Mouse (Mus musculus) CH12.LX (cell line): ENCODE measurements around the gene Asic4.

Experiments used
- KAT2A ChIP-seq: IDR thresholded peaks from 2 replicates; pipeline ENCODE4 v1.6.1; 2012; ENCODE audit warnings: low read length, improper control_type of control experiment, inconsistent platforms; ENCODE audit not compliant: insufficient replicate concordance
- POLR2A ChIP-seq: IDR thresholded peaks from 2 replicates; pipeline ENCODE4 v1.6.1; 2011; ENCODE audit warnings: low read depth, mild to moderate bottlenecking, improper control_type of control experiment, low read length
- USF2 ChIP-seq: conservative IDR thresholded peaks from 2 replicates; pipeline ENCODE4 v1.6.1; 2011; ENCODE audit warnings: low read depth, low read length, improper control_type of control experiment
- ZNF384 ChIP-seq: IDR thresholded peaks from 2 replicates; pipeline ENCODE4 v1.6.1; 2012; ENCODE audit warnings: low read depth, low read length, improper control_type of control experiment, inconsistent platforms

DNA sequence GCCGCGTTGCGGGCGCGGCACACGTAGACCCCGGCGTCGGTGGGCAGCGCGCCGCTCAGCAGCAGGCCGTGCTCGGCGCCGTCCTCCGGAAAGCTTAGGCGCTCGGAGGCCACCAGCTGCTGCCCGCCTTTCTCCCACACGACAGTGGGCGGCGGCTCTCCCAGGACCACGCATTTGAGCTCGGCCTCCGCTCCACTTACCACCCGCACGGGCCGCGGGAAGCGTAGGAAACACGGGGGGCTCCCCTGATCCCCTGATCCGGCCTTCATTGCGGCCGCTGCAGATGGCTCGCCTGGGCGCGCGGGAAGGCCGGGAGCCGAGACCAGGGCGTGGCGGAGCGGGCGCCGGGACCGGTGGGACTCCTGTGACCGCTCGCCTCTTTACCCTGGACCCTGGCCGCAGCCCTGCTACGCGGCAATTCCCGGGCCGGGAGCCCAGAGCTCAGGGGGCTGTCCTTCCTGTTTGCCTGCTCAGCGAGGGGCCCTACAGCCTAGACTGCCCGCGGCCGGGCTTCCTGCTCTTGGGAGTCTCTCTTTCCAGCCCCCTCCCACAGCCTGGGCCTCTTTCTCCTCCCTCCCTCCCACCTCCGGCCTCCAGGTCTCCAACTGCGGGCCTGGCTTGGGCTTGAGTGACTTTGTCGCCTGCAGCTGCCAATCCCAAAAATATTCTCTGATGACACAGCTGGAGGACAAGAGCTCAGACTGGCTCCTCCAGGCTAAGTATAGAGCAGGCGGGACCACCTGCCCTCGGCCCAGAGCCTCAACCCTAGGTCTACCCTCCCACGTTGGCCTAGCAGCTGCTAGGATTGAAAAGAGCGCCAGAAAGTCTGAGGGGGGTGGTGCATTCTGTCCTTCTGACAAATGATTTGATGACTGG is 56.0 kb downstream of the Asic4 start, which contains the start of gene Obsl1:
- TF ChIP-seq USF2 (no peak), POLR2A (no peak), ZNF384 (no peak), KAT2A (no peak)
